Mouse (Mus musculus): Measurements from ENCODE around the gene Tgds.
"Not testable (repeated sequence)": the region's sequence is repeated elsewhere in the genome, so short reads cannot be mapped to it uniquely, and the experiment has no call there.

Tgds gene

GRCm38 (mm10) chr14:118131931-118132641, 469 bp downstream of the Tgds start:
- DNase-seq = no peak

- no peak for DNase-seq
Observed at GRCm38 (mm10) chr14:118131472-118131871, 1.1 kb downstream of the Tgds start.

GRCm38 (mm10) chr14:118126301-118126700, 6.3 kb downstream of the Tgds start:
- no peak for DNase-seq

GRCm38 (mm10) chr14:118124771-118125170, 7.8 kb downstream of the Tgds start:
- no peak for DNase-seq

- DNase-seq = no peak
Observed at GRCm38 (mm10) chr14:118124129-118124528, 8.4 kb downstream of the Tgds start.

GRCm38 (mm10) chr14:118113116-118113515, 19.4 kb downstream of the Tgds start:
- no peak for DNase-seq

- not testable (repeated sequence) for DNase-seq
Observed at GRCm38 (mm10) chr14:118107479-118107878, 25.1 kb downstream of the Tgds start.

GRCm38 (mm10) chr14:118101227-118101990, 31.1 kb downstream of the Tgds start:
- no peak for DNase-seq

- no peak for DNase-seq
Observed at GRCm38 (mm10) chr14:118098265-118098664, 34.3 kb downstream of the Tgds start.

- DNase-seq = no peak
Observed at GRCm38 (mm10) chr14:118089806-118090392, 42.7 kb downstream of the Tgds start.

- peak; percentile 89 for DNase-seq
Observed at GRCm38 (mm10) chr14:118089215-118089805, 43.2 kb downstream of the Tgds start.

GRCm38 (mm10) chr14:118088437-118089207, 43.9 kb downstream of the Tgds start:
- no peak for DNase-seq

- no peak for DNase-seq
Observed at GRCm38 (mm10) chr14:118086271-118087035, 46.1 kb downstream of the Tgds start.

- no peak for DNase-seq
Observed at GRCm38 (mm10) chr14:118083851-118084250, 48.7 kb downstream of the Tgds start.

- no peak for DNase-seq
Observed at GRCm38 (mm10) chr14:118080606-118081005, 51.9 kb downstream of the Tgds start.

GRCm38 (mm10) chr14:118070100-118070499, 62.5 kb downstream of the Tgds start:
- DNase-seq = no peak

- no peak for DNase-seq
Observed at GRCm38 (mm10) chr14:118069439-118070079, 63.0 kb downstream of the Tgds start.
